Mouse (Mus musculus): ENCODE results near the gene Arpc1b. TPM values are rescaled to one million over a fixed set of nuclear protein-coding genes. Genes with fewer than 3 reads are reported as not detected.
A peak's percentile ranks its signal among the peaks of the same experiment; 100 is the strongest.
"Not testable (repeated sequence)": the region's sequence is repeated elsewhere in the genome, so short reads cannot be mapped to it uniquely, and the experiment has no call there.

The Arpc1b gene
- polyA plus RNA-seq, 1 experiment from 2014 or later, result 354 TPM

GRCm38 (mm10) chr5:145084822-145085221 lies 29.2 kb upstream of the Arpc1b start:
- Histone ChIP-seq H3K4me3 (ENCODE audit: low read length) (peak overlapping the region; percentile 94), H3K36me3 (ENCODE audit: insufficient read depth, low read length) (no peaks in the 10 kb centered on the region), H3K4me2 (replicated peaks; ENCODE audit: low read depth, low read length) (peak overlapping the region; percentile 88), H3K9me3 (ENCODE audit: low read length) (no peaks in the 10 kb centered on the region), H3K9ac (replicated peaks; ENCODE audit: low read length) (peak overlapping the region; percentile 95), H3K4me1 (ENCODE audit: insufficient read depth, low read length) (peaks cover 8% of the 10 kb centered on the region), H3K27ac (ENCODE audit: low read length) (no peak overlapping the region), H3K27me3 (ENCODE audit: insufficient read depth, low read length) (no peaks in the 10 kb centered on the region)
- no peak for ATAC-seq (ENCODE audit: low FRiP score, low TSS enrichment)
- WGBS, result 62% methylated on average over 2 of the region's 2 CpGs

DNA sequence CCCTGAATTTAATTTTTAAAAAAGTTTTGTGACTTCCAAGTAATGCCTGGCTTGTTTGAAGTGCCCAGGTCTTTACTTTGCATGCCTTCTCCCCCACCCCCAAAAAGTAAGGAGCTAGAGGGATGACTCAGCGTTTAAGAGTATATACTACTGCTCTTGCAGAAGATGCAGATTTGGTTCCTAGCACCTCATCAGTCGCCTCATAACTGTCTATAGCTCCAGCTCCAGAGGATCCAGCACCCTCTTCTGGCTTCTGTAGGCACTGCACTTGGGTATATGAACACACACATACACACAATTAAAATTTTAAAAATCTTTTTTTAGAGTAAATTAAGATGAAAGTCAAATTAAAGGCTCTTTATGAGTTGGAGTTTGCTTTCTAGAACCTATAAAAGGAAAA lies 25.8 kb upstream of the Arpc1b start:
- H3K27ac ChIP-seq (ENCODE audit: low read length), result no peak overlapping the region
- peaks cover 13% of the 10 kb centered on the region for H3K36me3 ChIP-seq (ENCODE audit: insufficient read depth, low read length)
- no peaks in the 10 kb centered on the region for H3K9me3 ChIP-seq (ENCODE audit: low read length)
- H3K27me3 ChIP-seq (ENCODE audit: insufficient read depth, low read length), result no peaks in the 10 kb centered on the region
- H3K4me1 ChIP-seq (ENCODE audit: insufficient read depth, low read length), result peaks cover 8% of the 10 kb centered on the region
- 100% methylated on average over 2 of the region's 2 CpGs for WGBS
- H3K9ac ChIP-seq (replicated peaks; ENCODE audit: low read length), result no peak overlapping the region
- H3K4me3 ChIP-seq (ENCODE audit: low read length), result no peak overlapping the region
- no peak overlapping the region for H3K4me2 ChIP-seq (replicated peaks; ENCODE audit: low read depth, low read length)
- ATAC-seq (ENCODE audit: low FRiP score, low TSS enrichment), result no peak

DNA sequence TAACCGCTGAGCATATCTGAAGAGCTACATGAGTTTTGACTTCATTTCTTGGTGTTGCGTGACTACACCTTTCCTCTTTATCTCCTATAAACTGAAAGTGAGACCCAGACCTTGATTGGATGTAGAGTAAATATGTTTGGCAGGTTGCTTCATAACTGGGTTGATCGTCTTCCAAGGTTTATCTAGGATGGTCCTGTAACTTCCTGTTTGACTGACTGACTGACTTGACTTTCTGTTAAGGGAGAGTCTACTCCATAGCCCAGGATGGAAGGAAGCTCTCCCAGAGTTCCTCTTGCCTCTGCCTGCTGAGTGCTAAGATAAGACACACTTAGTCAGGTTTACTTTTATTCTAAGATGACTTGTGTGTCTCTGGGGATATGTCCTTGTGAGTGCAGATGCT lies 24.1 kb upstream of the Arpc1b start:
- Histone ChIP-seq H3K9me3 (ENCODE audit: low read length) (no peaks in the 10 kb centered on the region), H3K27me3 (ENCODE audit: insufficient read depth, low read length) (no peaks in the 10 kb centered on the region), H3K36me3 (ENCODE audit: insufficient read depth, low read length) (peaks cover 27% of the 10 kb centered on the region), H3K4me1 (ENCODE audit: insufficient read depth, low read length) (peaks cover 2% of the 10 kb centered on the region), H3K27ac (ENCODE audit: low read length) (no peak overlapping the region), H3K4me3 (ENCODE audit: low read length) (no peak overlapping the region), H3K4me2 (replicated peaks; ENCODE audit: low read depth, low read length) (no peak overlapping the region), H3K9ac (replicated peaks; ENCODE audit: low read length) (no peak overlapping the region)
- ATAC-seq (ENCODE audit: low FRiP score, low TSS enrichment), result no peak
- 94% methylated on average over 3 of the region's 3 CpGs for WGBS

GRCm38 (mm10) chr5:145096195-145096594 lies 17.8 kb upstream of the Arpc1b start:
- Histone ChIP-seq H3K4me3 (ENCODE audit: low read length) (no peak overlapping the region), H3K4me2 (replicated peaks; ENCODE audit: low read depth, low read length) (no peak overlapping the region), H3K9ac (replicated peaks; ENCODE audit: low read length) (no peak overlapping the region), H3K27ac (ENCODE audit: low read length) (no peak overlapping the region), H3K4me1 (ENCODE audit: insufficient read depth, low read length) (no peaks in the 10 kb centered on the region), H3K27me3 (ENCODE audit: insufficient read depth, low read length) (no peaks in the 10 kb centered on the region), H3K36me3 (ENCODE audit: insufficient read depth, low read length) (peaks cover 71% of the 10 kb centered on the region), H3K9me3 (ENCODE audit: low read length) (no peaks in the 10 kb centered on the region)
- 88% methylated on average over 4 of the region's 4 CpGs for WGBS
- no peak for ATAC-seq (ENCODE audit: low FRiP score, low TSS enrichment)

DNA sequence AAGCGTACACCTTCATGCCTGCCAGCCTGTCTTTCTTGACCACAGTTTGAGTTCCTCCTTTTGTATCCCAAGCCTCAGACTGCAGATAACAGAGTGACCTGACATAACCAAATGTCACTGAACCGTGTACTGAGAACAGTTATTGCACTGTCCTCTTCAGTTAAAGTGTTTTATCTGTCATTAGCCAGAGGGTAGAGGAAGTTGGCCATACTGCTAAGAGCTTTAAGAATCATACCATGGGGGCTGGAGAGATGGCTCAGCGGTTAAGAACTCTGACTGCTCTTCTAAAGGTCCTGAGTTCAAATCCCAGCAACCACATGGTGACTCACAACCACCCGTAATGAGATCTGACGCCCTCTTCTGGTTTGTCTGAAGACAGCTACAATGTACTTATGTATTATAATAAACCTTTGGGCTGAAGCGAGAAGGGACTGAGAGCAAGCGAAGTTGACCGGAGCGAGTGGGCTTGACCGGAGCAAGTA lies 15.6 kb upstream of the Arpc1b start:
- Histone ChIP-seq H3K27ac (ENCODE audit: low read length) (no peak overlapping the region), H3K4me3 (ENCODE audit: low read length) (no peak overlapping the region), H3K4me1 (ENCODE audit: insufficient read depth, low read length) (no peaks in the 10 kb centered on the region), H3K9me3 (ENCODE audit: low read length) (no peaks in the 10 kb centered on the region), H3K27me3 (ENCODE audit: insufficient read depth, low read length) (no peaks in the 10 kb centered on the region), H3K36me3 (ENCODE audit: insufficient read depth, low read length) (peaks cover 70% of the 10 kb centered on the region), H3K9ac (replicated peaks; ENCODE audit: low read length) (no peak overlapping the region), H3K4me2 (replicated peaks; ENCODE audit: low read depth, low read length) (no peak overlapping the region)
- no peak for ATAC-seq (ENCODE audit: low FRiP score, low TSS enrichment)
- WGBS, result 91% methylated on average over 10 of the region's 10 CpGs

GRCm38 (mm10) chr5:145100960-145101359 lies 13.1 kb upstream of the Arpc1b start:
- 95% methylated on average over 9 of the region's 9 CpGs for WGBS
- no peaks in the 10 kb centered on the region for H3K4me1 ChIP-seq (ENCODE audit: insufficient read depth, low read length)
- H3K36me3 ChIP-seq (ENCODE audit: insufficient read depth, low read length), result peaks cover 71% of the 10 kb centered on the region
- H3K4me2 ChIP-seq (replicated peaks; ENCODE audit: low read depth, low read length), result no peak overlapping the region
- no peak overlapping the region for H3K27ac ChIP-seq (ENCODE audit: low read length)
- H3K27me3 ChIP-seq (ENCODE audit: insufficient read depth, low read length), result no peaks in the 10 kb centered on the region
- H3K9me3 ChIP-seq (ENCODE audit: low read length), result no peaks in the 10 kb centered on the region
- no peak overlapping the region for H3K9ac ChIP-seq (replicated peaks; ENCODE audit: low read length)
- ATAC-seq (ENCODE audit: low FRiP score, low TSS enrichment), result no peak
- H3K4me3 ChIP-seq (ENCODE audit: low read length), result no peak overlapping the region

DNA sequence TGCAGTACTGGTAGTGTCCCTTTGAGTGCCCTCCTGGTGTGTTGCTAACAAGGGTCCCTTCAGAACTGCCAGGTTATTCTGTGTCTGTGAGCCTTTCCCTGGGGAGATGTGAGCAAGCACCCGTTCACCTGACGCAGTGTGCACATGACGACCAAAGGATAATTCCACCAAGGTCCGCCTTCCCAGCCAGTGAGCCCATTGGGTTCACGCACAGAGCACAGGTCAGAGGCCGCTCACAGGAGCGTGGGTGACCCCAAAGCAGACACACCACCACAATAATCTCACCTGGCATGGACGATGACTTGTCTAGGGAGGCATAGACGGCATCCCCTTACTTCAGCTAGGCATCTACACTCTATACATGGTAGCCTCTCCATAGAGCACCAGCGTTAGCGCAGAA lies 12.6 kb upstream of the Arpc1b start:
- WGBS, result 96% methylated on average over 11 of the region's 11 CpGs
- not testable (repeated sequence) for H3K4me1 ChIP-seq (ENCODE audit: insufficient read depth, low read length); H3K4me2 ChIP-seq (replicated peaks; ENCODE audit: low read depth, low read length); ATAC-seq (ENCODE audit: low FRiP score, low TSS enrichment); H3K9ac ChIP-seq (replicated peaks; ENCODE audit: low read length); H3K27ac ChIP-seq (ENCODE audit: low read length); H3K4me3 ChIP-seq (ENCODE audit: low read length); H3K9me3 ChIP-seq (ENCODE audit: low read length); H3K27me3 ChIP-seq (ENCODE audit: insufficient read depth, low read length)
- peaks cover 71% of the 10 kb centered on the region for H3K36me3 ChIP-seq (ENCODE audit: insufficient read depth, low read length)

GRCm38 (mm10) chr5:145102706-145103105 lies 11.3 kb upstream of the Arpc1b start:
- no peaks in the 10 kb centered on the region for H3K9me3 ChIP-seq (ENCODE audit: low read length)
- no peaks in the 10 kb centered on the region for H3K4me1 ChIP-seq (ENCODE audit: insufficient read depth, low read length)
- H3K36me3 ChIP-seq (ENCODE audit: insufficient read depth, low read length), result peaks cover 74% of the 10 kb centered on the region
- H3K27ac ChIP-seq (ENCODE audit: low read length), result no peak overlapping the region
- no peaks in the 10 kb centered on the region for H3K27me3 ChIP-seq (ENCODE audit: insufficient read depth, low read length)
- WGBS, result 91% methylated on average over 4 of the region's 4 CpGs
- H3K4me3 ChIP-seq (ENCODE audit: low read length), result no peak overlapping the region
- H3K4me2 ChIP-seq (replicated peaks; ENCODE audit: low read depth, low read length), result no peak overlapping the region
- ATAC-seq (ENCODE audit: low FRiP score, low TSS enrichment), result no peak
- H3K9ac ChIP-seq (replicated peaks; ENCODE audit: low read length), result no peak overlapping the region

- H3K9ac ChIP-seq (replicated peaks; ENCODE audit: low read length), result no peak overlapping the region
- no peaks in the 10 kb centered on the region for H3K27me3 ChIP-seq (ENCODE audit: insufficient read depth, low read length)
- H3K4me3 ChIP-seq (ENCODE audit: low read length), result no peak overlapping the region
- 90% methylated on average over 9 of the region's 9 CpGs for WGBS
- H3K4me1 ChIP-seq (ENCODE audit: insufficient read depth, low read length), result no peaks in the 10 kb centered on the region
- no peaks in the 10 kb centered on the region for H3K9me3 ChIP-seq (ENCODE audit: low read length)
- no peak overlapping the region for H3K4me2 ChIP-seq (replicated peaks; ENCODE audit: low read depth, low read length)
- no peak overlapping the region for H3K27ac ChIP-seq (ENCODE audit: low read length)
- ATAC-seq (ENCODE audit: low FRiP score, low TSS enrichment), result no peak
- H3K36me3 ChIP-seq (ENCODE audit: insufficient read depth, low read length), result peaks cover 79% of the 10 kb centered on the region
These were observed 9.7 kb upstream of the Arpc1b start for GRCm38 (mm10) chr5:145104328-145104727.

- Histone ChIP-seq H3K4me3 (ENCODE audit: low read length) (no peak overlapping the region), H3K27me3 (ENCODE audit: insufficient read depth, low read length) (no peaks in the 10 kb centered on the region), H3K9ac (replicated peaks; ENCODE audit: low read length) (no peak overlapping the region), H3K27ac (ENCODE audit: low read length) (no peak overlapping the region), H3K4me1 (ENCODE audit: insufficient read depth, low read length) (no peaks in the 10 kb centered on the region), H3K4me2 (replicated peaks; ENCODE audit: low read depth, low read length) (no peak overlapping the region), H3K9me3 (ENCODE audit: low read length) (no peaks in the 10 kb centered on the region), H3K36me3 (ENCODE audit: insufficient read depth, low read length) (peaks cover 84% of the 10 kb centered on the region)
- no peak for ATAC-seq (ENCODE audit: low FRiP score, low TSS enrichment)
- 89% methylated on average over 9 of the region's 9 CpGs for WGBS
These were observed 8.2 kb upstream of the Arpc1b start for GRCm38 (mm10) chr5:145105694-145106275.
